Mouse (Mus musculus) testis, adult 2 months (tissue): ENCODE measurements around the gene Pnrc1.

Experiments
- CTCF ChIP-seq: fragments of 200-500 bp; IDR thresholded peaks from 2 replicates; pipeline ENCODE4 v1.5.1; 2012; ENCODE audit warnings: low read depth, mild to moderate bottlenecking, inconsistent platforms, low read length, moderate library complexity; ENCODE audit not compliant: control insufficient read depth, insufficient read depth, insufficient replicate concordance
- POLR2A ChIP-seq: fragments of 200-500 bp; IDR thresholded peaks from 2 replicates; pipeline ENCODE4 v1.6.1; 2012; ENCODE audit warnings: low read depth, mild to moderate bottlenecking, inconsistent platforms, low read length, moderate library complexity; ENCODE audit not compliant: control insufficient read depth

DNA sequence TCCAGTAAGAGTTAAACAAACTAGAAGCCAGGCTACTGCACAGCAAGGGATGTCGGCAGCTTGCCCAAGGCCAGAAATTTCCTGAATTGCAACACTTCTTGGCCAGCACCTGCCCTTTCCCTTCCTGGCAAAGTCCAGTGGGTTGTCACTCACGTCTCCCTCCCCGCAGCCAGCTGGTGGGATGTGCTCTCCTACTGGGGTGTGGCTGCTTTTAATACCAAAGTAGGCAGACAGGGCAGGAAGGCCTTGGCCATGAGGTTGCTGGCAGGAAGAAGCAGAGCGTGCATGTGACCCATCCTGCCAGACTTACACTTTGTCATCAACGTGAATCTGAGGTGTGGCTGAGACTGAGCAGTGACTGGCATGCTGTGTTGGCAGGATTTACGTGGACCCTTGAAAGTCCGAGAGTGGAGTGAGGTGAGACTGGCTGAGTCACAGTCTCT, 28.6 kb downstream of the Pnrc1 start:
- TF ChIP-seq CTCF (no peak), POLR2A (no peak)
